Mouse (Mus musculus) E14TG2a.4 (cell line): ENCODE measurements around the gene Kri1.
"Not testable (repeated sequence)": the region's sequence is repeated elsewhere in the genome, so short reads cannot be mapped to it uniquely, and the experiment has no call there.

Experiments used
- H3K27me3 ChIP-seq: 2 replicates; pipeline ENCODE4 v1.6.1; 2014; ENCODE audit warnings: low read length, control low read depth; ENCODE audit not compliant: insufficient read depth
- H3K36me3 ChIP-seq: 2 replicates; pipeline ENCODE4 v1.6.1; 2014; ENCODE audit warnings: low read length, control low read depth; ENCODE audit not compliant: insufficient read depth
- H3K4me1 ChIP-seq: replicated peaks from 2 replicates; pipeline ENCODE4 v1.6.1; 2014; ENCODE audit warnings: low read depth, low read length, control low read depth
- H3K4me3 ChIP-seq: replicated peaks from 2 replicates; pipeline ENCODE4 v1.5.1; 2014; ENCODE audit warnings: mild to moderate bottlenecking, low read length
- H3K9me3 ChIP-seq: 2 replicates; pipeline ENCODE4 v1.6.1; 2014; ENCODE audit warnings: low read length, control low read depth
- CTCF ChIP-seq: conservative IDR thresholded peaks from 2 replicates; pipeline ENCODE4 v1.5.1; 2014; ENCODE audit warnings: low read length
- NANOG ChIP-seq: IDR thresholded peaks from 2 replicates; pipeline ENCODE4 v1.6.1; 2014; ENCODE audit warnings: borderline replicate concordance, low read length, mixed read lengths
- POU5F1 ChIP-seq: IDR thresholded peaks from 2 replicates; pipeline ENCODE4 v1.6.1; 2014; ENCODE audit warnings: low read length, borderline replicate concordance

Gene Kri1

GRCm38 (mm10) chr9:21312134-21312533, 24.4 kb upstream of the Kri1 start, which contains the start of gene Ap1m2:
Gene Ap1m2, minus strand, starts transcription at chr9:21312337.
- no peak for TF ChIP-seq POU5F1
- TF ChIP-seq CTCF, result no peak
- TF ChIP-seq NANOG, result no peak
- Histone ChIP-seq H3K4me3 (peak within 1 kb of the TSS; percentile 81), H3K4me1 (peaks cover 70% of the 10 kb centered on the region), H3K27me3 (peaks cover 18% of the 10 kb centered on the region), H3K36me3 (no peaks in the 10 kb centered on the region), H3K9me3 (no peaks in the 10 kb centered on the region)

GRCm38 (mm10) chr9:21311695-21312094, 23.9 kb upstream of the Kri1 start:
- TF ChIP-seq POU5F1, result no peak
- Histone ChIP-seq H3K9me3 (no peaks in the 10 kb centered on the region), H3K4me1 (peaks cover 66% of the 10 kb centered on the region), H3K27me3 (peaks cover 18% of the 10 kb centered on the region), H3K36me3 (no peaks in the 10 kb centered on the region), H3K4me3 (peak overlapping the region; percentile 81)

GRCm38 (mm10) chr9:21309150-21309741, 21.5 kb upstream of the Kri1 start:
- peaks cover 47% of the 10 kb centered on the region for H3K4me1 ChIP-seq
- H3K27me3 ChIP-seq, result peaks cover 18% of the 10 kb centered on the region
- TF ChIP-seq POU5F1 (no peak), NANOG (no peak), CTCF (no peak)
- H3K4me3 ChIP-seq, result peak overlapping the region; percentile 76
- no peaks in the 10 kb centered on the region for H3K36me3 ChIP-seq
- peaks cover 7% of the 10 kb centered on the region; the same call in 1 of the 2 replicates for H3K9me3 ChIP-seq

- H3K9me3 ChIP-seq, result peaks cover 7% of the 10 kb centered on the region; the same call in 1 of the 2 replicates
- H3K4me1 ChIP-seq, result peaks cover 20% of the 10 kb centered on the region
- H3K27me3 ChIP-seq, result no peaks in the 10 kb centered on the region
- no peaks in the 10 kb centered on the region for H3K36me3 ChIP-seq
- no peak overlapping the region for H3K4me3 ChIP-seq
- TF ChIP-seq POU5F1 (no peak), NANOG (no peak), CTCF (no peak)
These were observed 17.3 kb upstream of the Kri1 start for GRCm38 (mm10) chr9:21305065-21305464.

- 0 out of 2 replicates have a peak, but pooled peaks cover 3% of the 10 kb centered on the region for H3K36me3 ChIP-seq
- H3K4me1 ChIP-seq, result peaks cover 19% of the 10 kb centered on the region
- no peaks in the 10 kb centered on the region for H3K9me3 ChIP-seq
- no peak overlapping the region for H3K4me3 ChIP-seq
- no peak for TF ChIP-seq NANOG
- no peak for TF ChIP-seq CTCF
- TF ChIP-seq POU5F1, result no peak
- no peaks in the 10 kb centered on the region for H3K27me3 ChIP-seq
These were observed 11.2 kb upstream of the Kri1 start for GRCm38 (mm10) chr9:21299014-21299413.

GRCm38 (mm10) chr9:21292271-21292670, 4.5 kb upstream of the Kri1 start:
- Histone ChIP-seq H3K9me3 (no peaks in the 10 kb centered on the region), H3K4me3 (peak overlapping the region; percentile 79; the same call in 1 of the 2 replicates), H3K27me3 (no peaks in the 10 kb centered on the region), H3K36me3 (peaks cover 12% of the 10 kb centered on the region), H3K4me1 (peaks cover 38% of the 10 kb centered on the region)
- TF ChIP-seq POU5F1 (no peak), CTCF (no peak), NANOG (no peak)

- Histone ChIP-seq H3K4me1 (peaks cover 38% of the 10 kb centered on the region), H3K36me3 (peaks cover 14% of the 10 kb centered on the region), H3K4me3 (peak overlapping the region; percentile 79)
- not testable (repeated sequence) for H3K27me3 ChIP-seq, H3K9me3 ChIP-seq
These were observed 4.1 kb upstream of the Kri1 start for GRCm38 (mm10) chr9:21291868-21292267.

- TF ChIP-seq POU5F1, result no peak
- no peak for TF ChIP-seq CTCF
- no peak for TF ChIP-seq NANOG
- Histone ChIP-seq H3K9me3 (no peaks in the 10 kb centered on the region), H3K4me1 (peaks cover 43% of the 10 kb centered on the region), H3K27me3 (no peaks in the 10 kb centered on the region), H3K4me3 (peak within 1 kb of the TSS; percentile 90), H3K36me3 (peaks cover 18% of the 10 kb centered on the region)
These were observed 3.4 kb upstream of the Kri1 start, which contains the start of gene Cdkn2d for GRCm38 (mm10) chr9:21291022-21291787. Gene Cdkn2d, minus strand, starts transcription at chr9:21291407.
